Mouse (Mus musculus) layer of hippocampus, postnatal 10 days (tissue): ENCODE results near the gene Afap1. TPM values are rescaled to one million over a fixed set of nuclear protein-coding genes. Genes with fewer than 3 reads are reported as not detected.

Source experiments
- DNase-seq, 2 experiments: peaks; one replicate each; pipeline ENCODE4 v3.0.0; 2021; ENCODE audit warnings: low spot score in 2 of 2
- total RNA-seq, 2 experiments: library from RNA; stranded (reverse); gene quantifications; 2 replicates each; pipeline ENCODE4 v1.2.3; 2021

The Afap1 gene
- total RNA-seq, 2 experiments from 2014 or later: 100 to 113 TPM

- peak; percentile 52 to 66 for DNase-seq
Observed at GRCm38 (mm10) chr5:36033531-36034426, 140.7 kb downstream of the Afap1 start.

- DNase-seq: no peak
Observed at GRCm38 (mm10) chr5:36039596-36039995, 146.5 kb downstream of the Afap1 start.

GRCm38 (mm10) chr5:36040398-36041235, 147.5 kb downstream of the Afap1 start:
- DNase-seq: peak; percentile 58 to 62

- DNase-seq: no peak
Observed at GRCm38 (mm10) chr5:36041236-36041562, 148.1 kb downstream of the Afap1 start.

GRCm38 (mm10) chr5:36041756-36042155, 148.6 kb downstream of the Afap1 start:
- DNase-seq: no peak

- no peak for DNase-seq
Observed at GRCm38 (mm10) chr5:36043154-36043553, 150.0 kb downstream of the Afap1 start.

Other genes starting within 250 kb of the Afap1 start
- gene Htra3, start 213.5 kb upstream of the Afap1 start, total RNA-seq: 10 to 100 TPM; 15.4 to 18.2 TPM
- 1 to 10 TPM; 2.5 TPM for gene Sh3tc1, start 153.3 kb upstream of the Afap1 start, total RNA-seq
- 10 to 100 TPM; 66.2 to 73.0 TPM for gene Ablim2, start 135.4 kb upstream of the Afap1 start, total RNA-seq